Mouse (Mus musculus): Measurements from ENCODE around the gene Rbm31y.
"Not testable (repeated sequence)": the region's sequence is repeated elsewhere in the genome, so short reads cannot be mapped to it uniquely, and the experiment has no call there.

- not testable (repeated sequence) for TF ChIP-seq CTCF, EP300 (IDR thresholded peaks at IDR 0.05; ENCODE audit: low read depth)
Observed at GRCm38 (mm10) chrY:17400461-17400860, at the start of gene Rbm31y.
